Mouse (Mus musculus) thymus, adult 2 months (tissue): ENCODE data around the gene Palm. TPM values are rescaled to one million over a fixed set of nuclear protein-coding genes. Genes with fewer than 3 reads are reported as not detected.

Experiments
- DNase-seq: peaks from one replicate; pipeline ENCODE4 v3.0.0; 2021
- H3K27ac ChIP-seq: fragments of 200-500 bp; 2 replicates; pipeline ENCODE4 v1.5.1; 2012; ENCODE audit warnings: low read length, control low read depth; ENCODE audit not compliant: control insufficient read depth, insufficient read depth
- H3K27me3 ChIP-seq: fragments of 200-500 bp; 2 replicates; pipeline ENCODE4 v1.6.1; 2012; ENCODE audit warnings: mild to moderate bottlenecking, low read length, moderate library complexity, mixed read lengths; ENCODE audit not compliant: control insufficient read depth, insufficient read depth
- H3K36me3 ChIP-seq: fragments of 200-500 bp; 2 replicates; pipeline ENCODE4 v1.6.1; 2012; ENCODE audit warnings: mild to moderate bottlenecking, low read length, moderate library complexity; ENCODE audit not compliant: control insufficient read depth, insufficient read depth
- H3K4me1 ChIP-seq: fragments of 200-500 bp; replicated peaks from 2 replicates; pipeline ENCODE4 v1.6.1; 2012; ENCODE audit warnings: low read length; ENCODE audit not compliant: control insufficient read depth, insufficient read depth
- H3K4me3 ChIP-seq: fragments of 200-500 bp; 2 replicates; pipeline ENCODE4 v1.5.1; 2012; ENCODE audit warnings: mild to moderate bottlenecking, low read length, control low read depth, moderate library complexity; ENCODE audit not compliant: control insufficient read depth, insufficient read depth
- CTCF ChIP-seq: fragments of 200-500 bp; IDR thresholded peaks from 2 replicates; pipeline ENCODE4 v1.5.1; 2012; ENCODE audit warnings: mild to moderate bottlenecking, control low read depth, low read length, moderate library complexity, borderline replicate concordance; ENCODE audit not compliant: control insufficient read depth, poor library complexity, insufficient read depth; ENCODE audit errors: extremely low read depth
- POLR2A ChIP-seq: fragments of 200-500 bp; IDR thresholded peaks from 2 replicates; pipeline ENCODE4 v1.6.1; 2012; ENCODE audit warnings: mild to moderate bottlenecking, low read length, control low read depth, moderate library complexity; ENCODE audit not compliant: control insufficient read depth, poor library complexity, insufficient read depth; ENCODE audit errors: extremely low read depth
- WGBS: fragments of 180-500 bp; shearing (Covaris S2); methylation state at CpG from one replicate; pipeline ENCODE4 v1.1.7; 2018; 5-methylcytosine and 5-hydroxymethylcytosine counted together
- polyA plus RNA-seq: library from polyadenylated mRNA; depleted of rRNA; stranded (reverse); fragments of >200 nt; gene quantifications from 2 replicates; pipeline ENCODE4 v1.2.3, GENCODE M21; 2012

Palm gene
- polyA plus RNA-seq, 1 experiment: 63.7 TPM

- peaks cover 12% of the 10 kb centered on the region for H3K4me1 ChIP-seq
- H3K36me3 ChIP-seq: no peaks in the 10 kb centered on the region
- WGBS: 91% methylated on average over 3 of the region's 3 CpGs
- H3K27ac ChIP-seq: no peak overlapping the region
- H3K4me3 ChIP-seq: no peak overlapping the region
- TF ChIP-seq POLR2A (no peak), CTCF (no peak)
- no peak for DNase-seq
- no peaks in the 10 kb centered on the region for H3K27me3 ChIP-seq
Measured at GRCm38 (mm10) chr10:79842322-79842721, 49.0 kb downstream of the Palm start.

DNA sequence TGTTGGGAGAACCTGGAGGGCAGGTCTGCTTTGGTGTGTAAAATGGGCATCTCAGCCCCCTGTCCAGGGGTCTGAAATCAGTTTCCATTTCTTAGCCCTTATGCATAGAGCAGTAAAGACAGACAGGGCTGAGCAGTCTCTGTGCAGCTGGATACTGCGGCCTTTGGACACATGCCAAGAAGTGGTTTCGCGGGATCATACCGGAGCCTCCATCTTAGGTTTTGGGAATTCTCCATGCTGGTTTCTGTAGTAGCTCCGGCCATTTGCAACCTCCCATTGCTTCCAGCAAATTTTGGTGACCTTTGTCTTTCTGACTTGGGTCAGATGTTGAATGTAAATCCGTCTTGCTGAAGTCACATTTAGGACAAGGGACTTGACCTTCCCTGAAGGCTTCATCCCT lies 50.1 kb downstream of the Palm start:
- WGBS: 87% methylated on average over 6 of the region's 6 CpGs
- TF ChIP-seq CTCF (no peak), POLR2A (no peak)
- H3K4me3 ChIP-seq: no peak overlapping the region
- H3K36me3 ChIP-seq: no peaks in the 10 kb centered on the region
- H3K27ac ChIP-seq: no peak overlapping the region
- peaks cover 12% of the 10 kb centered on the region for H3K4me1 ChIP-seq
- DNase-seq: no peak
- H3K27me3 ChIP-seq: no peaks in the 10 kb centered on the region

- DNase-seq: no peak
- no peaks in the 10 kb centered on the region for H3K36me3 ChIP-seq
- H3K27ac ChIP-seq: no peak overlapping the region
- H3K27me3 ChIP-seq: no peaks in the 10 kb centered on the region
- TF ChIP-seq CTCF: no peak
- TF ChIP-seq POLR2A: no peak
- no peak overlapping the region for H3K4me3 ChIP-seq
- 86% methylated on average over 5 of the region's 5 CpGs for WGBS
- H3K4me1 ChIP-seq: peaks cover 22% of the 10 kb centered on the region
Measured at GRCm38 (mm10) chr10:79846553-79846952, 53.2 kb downstream of the Palm start.

DNA sequence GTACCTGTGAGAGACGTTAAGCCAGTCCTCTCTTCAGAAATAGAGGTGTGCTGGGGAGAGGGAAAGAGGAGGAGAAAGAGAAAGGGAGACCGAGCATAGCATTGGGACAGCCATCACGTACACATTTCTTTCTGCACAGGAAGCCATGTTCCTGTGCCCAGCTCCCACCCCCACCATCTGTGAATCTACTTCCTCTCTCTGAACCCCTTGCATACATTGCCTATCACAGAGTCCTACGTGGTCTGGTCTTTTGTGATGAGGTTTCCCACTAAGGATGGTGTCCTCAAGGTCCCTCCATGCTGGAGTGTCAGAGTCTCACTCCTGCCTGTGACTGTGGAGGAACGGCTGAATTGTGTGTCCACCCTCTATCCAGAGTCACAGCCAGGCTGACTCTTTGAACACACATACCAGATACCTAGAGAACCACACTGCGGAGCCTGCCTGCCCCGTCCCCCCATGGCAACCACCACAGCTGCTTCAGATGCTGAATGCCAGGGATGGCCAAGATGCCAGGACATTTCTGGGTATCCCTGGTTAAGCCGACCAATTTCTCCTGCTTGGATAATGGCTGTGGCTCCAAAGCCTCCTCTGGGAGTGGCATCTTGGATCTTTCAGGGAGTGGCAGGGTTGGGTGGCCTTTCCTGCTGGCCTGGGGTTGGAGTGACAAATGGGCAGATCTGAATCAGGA lies 56.7 kb downstream of the Palm start:
- no peak overlapping the region for H3K4me3 ChIP-seq
- peak overlapping the region; percentile 61 for H3K27ac ChIP-seq
- no peaks in the 10 kb centered on the region for H3K36me3 ChIP-seq
- TF ChIP-seq CTCF: no peak
- no peak for TF ChIP-seq POLR2A
- 31% methylated on average over 8 of the region's 8 CpGs for WGBS
- DNase-seq: peak; percentile 48
- peaks cover 41% of the 10 kb centered on the region for H3K4me1 ChIP-seq
- H3K27me3 ChIP-seq: no peaks in the 10 kb centered on the region

GRCm38 (mm10) chr10:79851653-79852052 lies 58.3 kb downstream of the Palm start:
- Histone ChIP-seq H3K27ac (peak overlapping the region; percentile 94), H3K27me3 (no peaks in the 10 kb centered on the region), H3K4me1 (peaks cover 52% of the 10 kb centered on the region), H3K36me3 (peaks cover 3% of the 10 kb centered on the region), H3K4me3 (no peak overlapping the region)
- 69% methylated on average over 3 of the region's 3 CpGs for WGBS
- no peak for DNase-seq
- TF ChIP-seq POLR2A (no peak), CTCF (no peak)

GRCm38 (mm10) chr10:79852107-79852789 lies 58.9 kb downstream of the Palm start:
- WGBS: 37% methylated on average over 9 of the region's 9 CpGs
- peak; percentile 41 for DNase-seq

DNA sequence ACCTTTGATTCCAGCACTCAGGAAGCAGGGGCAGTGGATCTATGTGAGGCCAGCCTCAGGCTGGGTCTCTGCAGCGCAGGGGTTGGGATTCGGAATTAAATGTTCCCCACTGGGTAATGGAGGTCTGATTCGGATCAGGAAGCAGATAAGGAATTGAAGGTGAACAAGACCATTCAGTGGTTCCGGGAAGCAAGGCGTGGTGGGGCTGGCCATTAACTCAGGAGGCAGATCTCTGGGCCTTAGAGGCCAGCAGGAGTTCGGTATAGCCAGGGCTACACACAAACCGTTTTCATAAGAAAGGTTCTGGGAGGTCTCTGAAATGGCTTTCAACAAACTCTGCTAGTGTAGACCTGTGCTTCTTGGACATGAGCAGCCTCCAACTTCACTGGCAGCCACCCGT lies 59.5 kb downstream of the Palm start:
- Histone ChIP-seq H3K27ac (peak overlapping the region; percentile 94), H3K27me3 (no peaks in the 10 kb centered on the region), H3K4me1 (peaks cover 63% of the 10 kb centered on the region), H3K4me3 (peak overlapping the region; percentile 57), H3K36me3 (peaks cover 10% of the 10 kb centered on the region)
- WGBS: 49% methylated on average over 8 of the region's 8 CpGs
- peak; percentile 20 for DNase-seq
- TF ChIP-seq POLR2A (no peak), CTCF (no peak)

More at GRCm38 (mm10) chr10:79852107-79852789, 58.9 kb downstream of the Palm start:
- Histone ChIP-seq H3K4me3 (no peak overlapping the region), H3K27ac (peak overlapping the region; percentile 94), H3K27me3 (no peaks in the 10 kb centered on the region), H3K36me3 (peaks cover 9% of the 10 kb centered on the region), H3K4me1 (peaks cover 58% of the 10 kb centered on the region)
- TF ChIP-seq CTCF (no peak), POLR2A (no peak)
